Mouse (Mus musculus): ENCODE measurements at regions not wholly inside any gene's neighbourhood (a gene's known extent, or its start where the extent isn't known, plus 50 kb on each side); places are given as distances from the start of the nearest gene placed in this dataset.

DNA sequence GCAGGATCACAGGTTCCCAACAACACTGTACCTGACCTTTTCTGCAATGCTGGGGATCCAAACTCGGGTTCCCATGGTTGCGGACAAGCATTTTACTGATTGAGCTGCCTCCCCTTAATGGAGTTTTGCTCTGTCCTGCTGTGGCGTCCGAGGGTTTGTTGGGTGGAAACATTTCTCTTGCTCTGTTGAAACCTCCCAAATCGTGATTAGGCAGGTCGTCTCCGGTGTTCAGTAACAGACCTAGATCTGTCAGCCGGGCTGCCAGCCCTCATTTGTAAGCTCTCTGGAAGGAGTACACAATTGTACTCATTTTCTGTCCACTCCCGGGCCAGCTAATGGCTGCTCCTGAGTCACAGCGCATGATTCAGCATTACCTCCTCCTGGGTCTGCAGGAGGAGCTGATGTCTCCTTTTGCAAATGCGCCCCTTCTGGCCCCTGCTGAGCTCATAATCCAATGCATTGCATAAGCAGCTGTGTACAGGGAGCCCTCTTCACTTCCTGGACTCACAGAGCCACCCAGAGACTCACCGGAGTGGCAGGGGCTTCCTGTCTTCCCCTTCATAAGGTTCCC is 49.8 kb upstream of the Sipa1l2 start:
- peak; percentile 21 for DNase-seq
